Mouse (Mus musculus) hindbrain, embryonic 13.5 days (tissue): ENCODE results near the gene Nol3. TPM values are rescaled to one million over a fixed set of nuclear protein-coding genes. Genes with fewer than 3 reads are reported as not detected.

Source experiments
- ATAC-seq: fragments of 200-750 bp; cut with Nextera tagmentation; 2 replicates; pipeline ENCODE4 v1.8.0; 2017; ENCODE audit warnings: moderate TSS enrichment; ENCODE audit not compliant: low FRiP score
- H3K27ac ChIP-seq: fragments of 300-500 bp; sonication (generic); 2 replicates; pipeline ENCODE4 v1.5.1; 2015; ENCODE audit warnings: inconsistent platforms, mild to moderate bottlenecking, moderate library complexity
- H3K27me3 ChIP-seq: fragments of 300-500 bp; sonication (generic); 2 replicates; pipeline ENCODE4 v1.6.1; 2015; ENCODE audit warnings: mild to moderate bottlenecking, inconsistent platforms
- H3K36me3 ChIP-seq: fragments of 300-500 bp; sonication (generic); 2 replicates; pipeline ENCODE4 v1.6.1; 2015; ENCODE audit warnings: mild to moderate bottlenecking, inconsistent platforms
- H3K4me1 ChIP-seq: fragments of 300-500 bp; sonication (generic); replicated peaks from 2 replicates; pipeline ENCODE4 v1.6.1; 2015; ENCODE audit warnings: inconsistent platforms
- H3K4me2 ChIP-seq: fragments of 300-500 bp; sonication (generic); 2 replicates; pipeline ENCODE4 v1.6.1; 2015; ENCODE audit warnings: inconsistent platforms, mild to moderate bottlenecking, moderate library complexity
- H3K4me3 ChIP-seq: fragments of 300-500 bp; sonication (generic); 2 replicates; pipeline ENCODE4 v1.5.1; 2015; ENCODE audit warnings: mild to moderate bottlenecking, inconsistent platforms
- H3K9ac ChIP-seq: fragments of 300-500 bp; sonication (generic); 2 replicates; pipeline ENCODE4 v1.6.1; 2015; ENCODE audit warnings: mild to moderate bottlenecking, inconsistent platforms
- H3K9me3 ChIP-seq: fragments of 300-500 bp; sonication (generic); 2 replicates; pipeline ENCODE4 v1.6.1; 2016; ENCODE audit warnings: inconsistent platforms
- WGBS: fragments of 180-500 bp; shearing (Covaris S2); methylation state at CpG from one replicate; pipeline ENCODE4 v1.1.7; 2015; 5-methylcytosine and 5-hydroxymethylcytosine counted together
- polyA plus RNA-seq: library from polyadenylated mRNA; unstranded; fragments of >200 nt; fragmentation: Nextera tagmentation; extraction: Ambion mirVana; gene quantifications from 2 replicates; pipeline ENCODE4 v1.2.1, GENCODE M21; 2015

The Nol3 gene
- polyA plus RNA-seq, 1 experiment from 2014 or later, result 4.5 TPM

DNA sequence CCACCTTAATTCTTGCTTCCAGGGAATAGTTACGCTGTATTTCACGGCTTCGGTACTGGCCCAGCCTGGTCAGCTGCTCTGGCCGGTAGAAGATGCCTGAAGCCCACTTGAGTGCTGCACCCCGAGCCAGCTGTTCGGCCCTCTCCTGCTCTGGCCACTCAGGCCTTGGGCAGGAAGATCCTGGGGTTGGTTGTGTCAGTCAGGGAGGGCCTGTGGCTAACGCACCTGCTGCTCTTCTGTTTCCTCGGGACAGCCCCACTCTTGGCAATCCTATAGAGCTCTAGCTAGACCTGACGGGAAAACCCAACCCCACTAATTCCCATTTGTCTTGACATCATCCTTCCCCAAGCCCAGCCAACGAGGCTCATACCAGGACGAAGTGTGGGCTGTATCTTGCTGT, 19.3 kb downstream of the Nol3 start:
- Histone ChIP-seq H3K36me3 (peaks cover 14% of the 10 kb centered on the region), H3K4me3 (peak overlapping the region; percentile 8; the same call in 1 of the 2 replicates), H3K9ac (no peak overlapping the region), H3K4me1 (peaks cover 40% of the 10 kb centered on the region), H3K9me3 (no peaks in the 10 kb centered on the region), H3K27ac (no peak overlapping the region), H3K4me2 (0 out of 2 replicates have a peak overlapping the region, but pooled peaks have one; percentile 21), H3K27me3 (peaks cover 25% of the 10 kb centered on the region)
- WGBS, result 73% methylated on average over 11 of the region's 11 CpGs
- ATAC-seq, result no peak

DNA sequence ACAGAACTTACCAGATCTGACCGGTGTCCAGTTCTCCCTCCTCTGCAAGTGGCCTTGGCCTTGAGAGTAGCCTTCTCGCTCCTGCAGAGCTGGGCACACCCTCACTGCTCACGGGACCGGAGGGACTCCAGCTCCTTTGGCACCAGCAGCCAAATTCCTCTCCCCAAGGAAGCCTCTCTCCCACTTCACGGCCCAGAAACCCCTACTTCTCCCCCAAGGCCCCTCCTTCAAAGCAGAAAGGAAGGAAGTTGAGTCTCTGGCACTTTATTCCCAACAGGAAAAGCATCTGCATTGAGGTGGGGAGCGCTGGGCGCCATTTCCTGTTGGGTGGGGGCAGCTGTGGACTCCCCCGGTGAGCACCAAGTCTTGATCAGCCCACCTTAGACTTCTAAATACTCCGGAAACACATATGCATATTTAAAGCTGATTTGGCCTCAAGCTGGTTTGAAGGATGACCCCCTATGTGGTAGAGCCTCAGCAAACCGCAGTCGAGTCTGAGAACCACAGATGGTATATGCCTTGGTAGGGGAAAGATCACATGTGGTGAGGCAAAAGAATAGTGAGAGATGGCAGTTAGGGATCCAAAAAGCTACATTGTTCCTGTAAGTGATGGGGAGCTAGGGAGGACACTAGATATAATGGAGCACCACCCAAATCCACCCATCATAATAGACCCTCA, 20.1 kb downstream of the Nol3 start, which contains the start of gene Exoc3l:
Gene Exoc3l (minus strand): TSS at position 207 of the 679 bp plus-strand sequence.
- 61% methylated on average over 11 of the region's 11 CpGs for WGBS
- Histone ChIP-seq H3K27ac (no peak within 1 kb of the TSS), H3K4me2 (peak within 1 kb of the TSS; percentile 99), H3K9ac (0 out of 2 replicates have a peak within 1 kb of the TSS, but pooled peaks have one; percentile 98), H3K36me3 (peaks cover 22% of the 10 kb centered on the region), H3K9me3 (no peaks in the 10 kb centered on the region), H3K4me1 (peaks cover 32% of the 10 kb centered on the region), H3K27me3 (peaks cover 19% of the 10 kb centered on the region), H3K4me3 (peak within 1 kb of the TSS; percentile 100)
- no peak for ATAC-seq

DNA sequence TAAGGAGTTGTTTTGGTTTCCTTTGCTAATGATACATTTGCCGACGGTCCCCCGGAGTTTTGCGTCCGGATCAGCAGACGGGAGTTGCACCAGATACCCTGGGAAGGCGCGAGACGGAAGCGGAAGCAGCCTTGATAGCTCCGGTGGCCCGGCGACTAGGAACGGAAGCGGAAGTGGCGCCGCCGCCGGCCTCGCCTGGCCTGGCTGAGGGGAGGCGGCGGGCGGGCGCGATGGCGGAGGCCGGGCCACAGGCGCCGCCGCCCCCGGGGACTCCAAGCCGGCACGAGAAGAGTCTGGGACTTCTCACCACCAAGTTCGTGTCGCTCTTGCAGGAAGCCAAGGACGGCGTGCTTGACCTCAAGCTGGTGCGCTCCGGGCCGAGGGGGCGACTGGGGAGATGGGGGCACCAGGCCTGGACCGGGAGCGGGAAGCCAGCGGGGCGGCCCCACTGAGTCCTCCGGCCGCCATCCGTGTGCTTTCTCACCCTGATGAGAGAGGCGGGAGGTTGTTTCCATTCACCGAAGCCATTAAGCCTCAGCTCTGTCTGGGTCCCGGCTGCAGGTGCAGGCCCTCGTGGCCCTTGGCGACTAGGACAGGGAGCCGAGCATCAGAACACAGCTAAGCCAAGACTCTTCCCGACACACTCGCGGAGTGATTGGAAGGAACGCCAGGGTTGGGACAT, 21.7 kb downstream of the Nol3 start, which contains the start of gene E2f4:
Gene E2f4 (plus strand): TSS at position 153 of the 682 bp plus-strand sequence.
- peak within 1 kb of the TSS; percentile 100 for H3K4me3 ChIP-seq
- no peaks in the 10 kb centered on the region for H3K9me3 ChIP-seq
- H3K4me2 ChIP-seq, result peak within 1 kb of the TSS; percentile 99
- peaks cover 30% of the 10 kb centered on the region for H3K4me1 ChIP-seq
- peaks cover 38% of the 10 kb centered on the region for H3K36me3 ChIP-seq
- H3K9ac ChIP-seq, result peak within 1 kb of the TSS; percentile 98
- peaks cover 12% of the 10 kb centered on the region for H3K27me3 ChIP-seq
- H3K27ac ChIP-seq, result peak within 1 kb of the TSS; percentile 76
- peak; percentile 86 for ATAC-seq
- WGBS, result under 1% methylated on average over 58 of the region's 58 CpGs

DNA sequence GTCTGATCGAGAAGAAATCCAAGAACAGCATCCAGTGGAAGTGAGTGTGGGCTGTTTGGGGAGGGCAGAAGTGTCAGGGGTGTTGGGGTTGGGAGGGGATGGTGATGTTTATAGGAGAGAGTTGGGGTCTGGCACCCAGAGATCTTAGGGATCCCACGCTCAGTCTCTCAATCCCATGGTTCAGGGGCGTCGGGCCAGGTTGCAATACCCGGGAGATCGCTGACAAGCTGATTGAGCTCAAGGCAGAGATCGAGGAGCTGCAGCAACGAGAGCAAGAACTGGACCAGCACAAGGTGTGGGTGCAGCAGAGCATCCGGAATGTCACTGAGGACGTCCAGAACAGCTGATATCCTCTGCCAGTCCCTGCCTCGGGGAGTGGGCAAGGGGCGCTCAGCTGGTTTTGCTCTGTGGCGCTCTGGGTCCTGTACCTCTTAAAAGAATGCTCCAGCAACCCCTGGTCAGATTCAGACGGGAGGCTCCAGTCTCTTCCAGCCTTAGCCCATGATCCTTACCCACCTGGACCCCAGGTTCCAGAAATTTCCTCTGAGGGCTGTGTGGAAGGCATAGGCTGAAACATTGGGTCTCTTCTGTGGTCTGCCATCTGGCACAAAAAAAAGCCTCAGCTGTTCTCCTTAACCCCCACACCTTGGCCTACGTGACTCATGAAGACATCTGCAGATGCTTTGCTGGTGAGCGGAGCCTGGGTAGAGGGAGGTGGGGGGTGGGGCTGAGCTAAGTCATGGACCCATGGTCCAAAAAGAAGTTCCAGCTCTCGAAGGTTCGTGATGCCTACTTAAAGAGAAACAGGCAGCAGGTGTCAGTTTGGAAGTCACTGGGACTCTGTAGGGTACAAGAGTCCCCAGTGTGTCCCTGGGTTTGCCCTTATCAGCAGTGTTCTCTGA, 22.7 kb downstream of the Nol3 start:
- Histone ChIP-seq H3K4me2 (peak overlapping the region; percentile 99), H3K4me3 (peak overlapping the region; percentile 100), H3K27ac (no peak overlapping the region), H3K36me3 (peaks cover 46% of the 10 kb centered on the region), H3K9me3 (no peaks in the 10 kb centered on the region), H3K27me3 (peaks cover 6% of the 10 kb centered on the region; the same call in 1 of the 2 replicates), H3K4me1 (peaks cover 30% of the 10 kb centered on the region), H3K9ac (peak overlapping the region; percentile 98)
- no peak for ATAC-seq
- 59% methylated on average over 18 of the region's 18 CpGs for WGBS

DNA sequence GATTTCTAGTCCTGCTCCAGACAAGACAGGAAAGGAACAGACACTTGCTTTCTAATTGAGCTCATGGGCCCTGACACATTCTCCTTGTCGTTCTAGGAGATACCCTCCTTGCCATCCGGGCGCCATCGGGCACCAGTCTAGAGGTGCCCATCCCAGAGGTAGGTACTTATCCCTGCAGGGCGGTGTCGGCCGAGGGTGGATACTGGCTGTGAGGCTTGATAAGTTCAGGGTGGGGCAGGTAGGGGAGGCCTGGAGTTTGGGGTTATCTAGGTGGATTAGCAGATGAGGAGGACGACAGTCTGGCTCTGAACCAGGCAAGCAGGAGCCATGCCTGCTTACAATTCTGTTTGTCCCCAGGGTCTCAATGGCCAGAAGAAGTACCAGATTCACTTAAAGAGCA, 24.0 kb downstream of the Nol3 start:
- WGBS, result 97% methylated on average over 8 of the region's 8 CpGs
- no peak overlapping the region for H3K4me2 ChIP-seq
- H3K36me3 ChIP-seq, result peaks cover 59% of the 10 kb centered on the region
- H3K9ac ChIP-seq, result no peak overlapping the region
- H3K27me3 ChIP-seq, result peaks cover 6% of the 10 kb centered on the region; the same call in 1 of the 2 replicates
- H3K4me1 ChIP-seq, result peaks cover 40% of the 10 kb centered on the region
- ATAC-seq, result no peak
- no peaks in the 10 kb centered on the region for H3K9me3 ChIP-seq
- H3K4me3 ChIP-seq, result no peak overlapping the region
- no peak overlapping the region for H3K27ac ChIP-seq

DNA sequence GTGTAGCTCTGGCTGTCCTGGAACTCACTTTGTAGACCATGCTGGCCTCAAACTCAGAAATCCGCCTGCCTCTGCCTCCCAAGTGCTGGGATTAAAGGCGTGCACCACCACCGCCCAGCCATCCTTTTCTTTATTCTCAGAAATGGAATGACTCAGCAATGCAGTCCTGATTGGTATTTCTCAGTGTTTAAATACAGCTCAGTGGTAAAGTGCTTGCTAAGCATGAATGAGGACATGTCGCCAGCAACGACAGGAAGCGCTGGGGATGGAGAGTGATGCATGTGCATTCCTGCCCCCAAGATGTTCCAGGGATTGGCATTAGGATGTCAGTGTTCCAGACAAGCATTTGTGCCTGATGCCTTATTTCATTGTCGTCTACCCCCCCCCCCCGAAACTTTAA, 27.5 kb downstream of the Nol3 start:
- no peak overlapping the region for H3K9ac ChIP-seq
- peaks cover 42% of the 10 kb centered on the region for H3K4me1 ChIP-seq
- H3K9me3 ChIP-seq, result no peaks in the 10 kb centered on the region
- WGBS, result 88% methylated on average over 8 of the region's 8 CpGs
- H3K36me3 ChIP-seq, result peaks cover 78% of the 10 kb centered on the region
- H3K4me2 ChIP-seq, result no peak overlapping the region
- H3K27ac ChIP-seq, result no peak overlapping the region
- no peaks in the 10 kb centered on the region for H3K27me3 ChIP-seq
- no peak for ATAC-seq
- H3K4me3 ChIP-seq, result no peak overlapping the region

DNA sequence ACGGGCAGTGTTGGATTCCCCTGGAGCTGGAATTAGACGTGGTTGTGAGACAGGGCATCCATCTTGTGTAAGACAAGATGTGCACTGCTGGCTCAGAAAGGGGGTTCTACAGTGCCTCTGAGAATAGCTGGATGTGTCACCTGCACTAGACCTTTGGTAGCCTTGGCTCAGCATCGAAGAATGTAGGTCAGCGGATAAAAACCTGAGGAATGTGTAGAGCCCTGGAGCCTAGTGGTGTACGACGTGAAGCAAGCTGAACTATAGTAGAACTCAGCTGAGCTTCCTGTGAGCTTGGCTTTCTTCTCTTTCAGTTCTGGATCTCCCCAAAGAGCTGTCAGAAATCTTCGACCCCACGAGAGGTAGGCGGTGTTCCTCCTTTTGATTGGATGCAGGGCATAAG, 27.9 kb downstream of the Nol3 start:
- Histone ChIP-seq H3K27me3 (no peaks in the 10 kb centered on the region), H3K36me3 (peaks cover 80% of the 10 kb centered on the region), H3K9me3 (no peaks in the 10 kb centered on the region), H3K4me1 (peaks cover 37% of the 10 kb centered on the region), H3K9ac (no peak overlapping the region; the same call in 1 of the 2 replicates), H3K4me3 (no peak overlapping the region), H3K4me2 (no peak overlapping the region), H3K27ac (0 out of 2 replicates have a peak overlapping the region, but pooled peaks have one; percentile 53)
- WGBS, result 82% methylated on average over 9 of the region's 9 CpGs
- no peak for ATAC-seq

DNA sequence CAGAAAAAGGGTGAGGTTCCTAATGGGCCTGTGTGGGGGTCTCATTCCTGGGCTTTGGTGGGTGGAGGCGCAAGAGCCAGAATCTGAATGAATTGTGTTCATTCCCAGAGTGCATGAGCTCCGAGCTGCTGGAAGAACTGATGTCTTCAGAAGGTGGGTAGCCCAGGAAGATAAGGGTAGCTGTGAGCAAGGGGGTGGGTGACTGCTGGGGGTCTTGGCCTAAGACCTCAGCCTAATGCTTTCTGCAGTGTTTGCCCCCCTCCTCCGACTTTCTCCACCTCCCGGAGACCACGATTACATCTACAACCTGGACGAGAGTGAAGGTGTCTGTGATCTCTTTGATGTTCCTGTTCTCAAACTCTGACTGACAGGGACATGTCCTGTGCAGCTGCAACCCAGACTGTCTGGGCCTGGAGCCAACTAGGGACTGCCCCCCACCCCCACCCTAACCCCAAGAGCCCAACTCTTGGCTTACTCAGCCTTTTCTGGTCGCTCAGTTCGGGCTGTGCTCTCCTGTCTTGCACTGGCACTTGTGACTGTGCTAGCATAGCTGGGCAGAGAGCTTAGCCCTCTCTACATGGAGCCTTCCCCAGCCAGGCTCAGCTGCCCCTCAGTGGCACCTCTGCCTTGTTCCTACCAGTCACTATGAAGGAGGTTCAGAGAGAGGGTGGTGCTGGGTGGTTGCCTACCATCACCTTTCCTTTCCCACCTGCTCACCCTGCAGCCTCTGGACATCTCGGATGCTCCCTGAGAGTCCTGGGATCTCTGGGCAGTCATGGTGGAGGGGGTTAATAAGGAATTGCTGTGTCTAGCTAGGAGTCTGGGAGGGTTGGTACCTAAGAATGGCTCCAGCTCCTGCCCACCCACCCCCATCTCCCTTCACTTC, 28.6 kb downstream of the Nol3 start:
- peak; percentile 9; the same call in 1 of the 2 replicates for ATAC-seq
- WGBS, result 68% methylated on average over 9 of the region's 9 CpGs
- no peak overlapping the region; the same call in 1 of the 2 replicates for H3K9ac ChIP-seq
- H3K9me3 ChIP-seq, result no peaks in the 10 kb centered on the region
- no peak overlapping the region for H3K4me3 ChIP-seq
- peaks cover 82% of the 10 kb centered on the region for H3K36me3 ChIP-seq
- H3K27ac ChIP-seq, result peak overlapping the region; percentile 53; the same call in 1 of the 2 replicates
- no peaks in the 10 kb centered on the region for H3K27me3 ChIP-seq
- H3K4me2 ChIP-seq, result no peak overlapping the region
- peaks cover 30% of the 10 kb centered on the region for H3K4me1 ChIP-seq

DNA sequence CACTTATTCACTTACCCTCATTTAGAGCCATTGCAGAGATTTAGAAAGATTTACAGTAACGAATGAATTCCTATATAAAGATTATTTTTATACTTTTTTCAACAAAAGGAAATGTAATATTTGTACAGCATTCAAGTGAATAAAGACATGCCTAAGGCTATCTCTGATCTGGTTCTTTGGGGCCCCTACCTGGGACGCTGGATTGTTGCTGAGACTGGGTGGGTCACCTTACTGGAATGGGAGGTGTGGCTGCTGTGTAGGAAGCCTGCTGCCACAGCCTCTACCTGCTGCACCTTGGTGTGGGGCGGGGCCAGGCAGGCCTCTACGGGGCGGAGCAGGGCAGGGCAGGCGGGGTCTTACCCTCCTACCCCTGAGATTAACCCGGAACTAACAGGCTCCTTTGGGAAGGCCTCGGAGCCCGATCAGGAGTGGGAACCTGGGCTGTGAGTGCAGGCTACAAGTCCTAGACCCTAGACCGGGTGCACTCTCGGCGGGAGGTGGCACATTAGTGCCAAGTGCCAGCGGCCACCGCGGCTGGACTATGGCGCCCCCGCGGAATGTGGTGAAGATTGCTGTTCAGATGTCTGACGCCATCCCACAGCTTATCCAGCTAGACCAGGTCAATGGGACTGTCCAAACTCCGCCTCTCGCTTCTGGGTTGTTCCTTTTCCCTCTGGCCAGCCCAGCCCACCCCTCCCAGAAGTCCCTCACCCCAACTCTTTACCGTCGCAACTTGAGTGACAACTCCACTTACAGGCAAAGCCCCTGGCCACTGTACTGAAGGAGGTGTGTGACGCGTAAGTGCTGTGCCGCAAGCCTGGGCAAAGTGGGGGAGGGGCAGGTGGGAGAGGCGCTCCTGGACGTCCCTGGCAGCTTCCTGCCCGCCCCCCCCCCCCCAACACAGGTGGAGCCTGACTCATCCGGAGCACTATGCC, 29.5 kb downstream of the Nol3 start, which contains the start of gene Elmo3:
Gene Elmo3 (plus strand): TSS at position 391 of the 935 bp plus-strand sequence.
- ATAC-seq, result peak; percentile 55
- peak within 1 kb of the TSS; percentile 66 for H3K27ac ChIP-seq
- no peaks in the 10 kb centered on the region for H3K27me3 ChIP-seq
- H3K4me1 ChIP-seq, result peaks cover 25% of the 10 kb centered on the region
- H3K36me3 ChIP-seq, result peaks cover 82% of the 10 kb centered on the region
- peak within 1 kb of the TSS; percentile 17; the same call in 1 of the 2 replicates for H3K4me3 ChIP-seq
- H3K9me3 ChIP-seq, result no peaks in the 10 kb centered on the region
- WGBS, result 8% methylated on average over 30 of the region's 30 CpGs
- peak within 1 kb of the TSS; percentile 66 for H3K9ac ChIP-seq
- H3K4me2 ChIP-seq, result peak within 1 kb of the TSS; percentile 48

DNA sequence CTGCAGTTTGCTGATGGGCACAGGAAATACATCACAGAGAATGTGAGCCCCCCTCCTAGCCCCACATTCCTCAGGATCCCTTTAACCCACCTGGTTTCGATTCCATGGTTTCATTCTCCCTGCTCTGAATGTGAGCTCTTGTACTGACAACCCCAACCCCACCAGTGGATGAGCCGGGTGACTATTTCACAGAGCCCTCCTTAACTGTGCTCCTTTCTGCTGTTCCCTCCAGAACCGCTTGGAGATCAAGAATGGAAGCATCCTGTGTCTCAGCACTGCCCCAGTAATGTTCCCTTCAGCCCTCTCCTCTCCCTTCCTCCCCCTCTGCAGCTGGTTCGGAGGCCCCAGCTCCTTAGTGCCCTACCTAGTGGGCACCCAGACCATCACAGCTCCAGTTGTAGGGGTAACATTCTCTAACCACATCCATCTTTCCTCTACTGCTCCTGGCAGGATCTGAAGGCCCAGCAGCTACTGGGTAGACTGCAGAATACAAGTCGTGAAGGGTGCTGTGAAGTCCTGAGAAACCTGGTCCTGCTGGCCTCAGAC, 30.3 kb downstream of the Nol3 start:
- Histone ChIP-seq H3K27me3 (no peaks in the 10 kb centered on the region), H3K27ac (peak overlapping the region; percentile 66), H3K9me3 (no peaks in the 10 kb centered on the region), H3K4me2 (peak overlapping the region; percentile 48), H3K4me3 (peak overlapping the region; percentile 17; the same call in 1 of the 2 replicates), H3K9ac (peak overlapping the region; percentile 66; the same call in 1 of the 2 replicates), H3K36me3 (peaks cover 79% of the 10 kb centered on the region), H3K4me1 (peaks cover 25% of the 10 kb centered on the region)
- 60% methylated on average over 5 of the region's 5 CpGs for WGBS
- ATAC-seq, result peak; percentile 33
